Mouse (Mus musculus) thymus, adult 2 months (tissue): ENCODE data around the gene Zfp523.

Experiments
- CTCF ChIP-seq: fragments of 200-500 bp; IDR thresholded peaks from 2 replicates; pipeline ENCODE4 v1.5.1; 2012; ENCODE audit warnings: mild to moderate bottlenecking, control low read depth, low read length, moderate library complexity, borderline replicate concordance; ENCODE audit not compliant: control insufficient read depth, poor library complexity, insufficient read depth; ENCODE audit errors: extremely low read depth
- POLR2A ChIP-seq: fragments of 200-500 bp; IDR thresholded peaks from 2 replicates; pipeline ENCODE4 v1.6.1; 2012; ENCODE audit warnings: mild to moderate bottlenecking, low read length, control low read depth, moderate library complexity; ENCODE audit not compliant: control insufficient read depth, poor library complexity, insufficient read depth; ENCODE audit errors: extremely low read depth

DNA sequence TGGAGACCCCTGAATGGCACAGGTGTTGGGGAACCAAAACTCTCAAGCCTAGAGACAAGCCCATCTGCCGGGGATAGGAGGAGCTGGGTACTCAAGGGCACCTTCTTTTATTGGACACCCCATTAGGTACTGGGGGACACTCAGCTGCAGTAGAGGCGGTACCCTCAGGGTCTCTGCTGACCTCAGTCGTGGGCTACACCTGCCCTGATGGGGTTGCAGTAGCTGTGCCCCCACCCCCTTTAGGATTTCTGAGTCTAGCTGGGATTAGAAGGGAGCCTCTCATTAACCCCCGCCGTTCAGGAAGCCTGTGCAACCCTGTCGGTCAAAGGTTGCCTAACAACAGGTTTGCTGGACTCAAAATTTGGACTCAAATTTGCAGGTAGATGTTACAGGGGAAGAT, 32.7 kb upstream of the Zfp523 start:
- TF ChIP-seq CTCF (no peak), POLR2A (no peak)
